In genomic region chr2:154670741-154671140, GRCm38 (mm10) we compare ENCODE assay signal across 42 mouse cellular contexts. TPM values are rescaled to one million over a fixed set of nuclear protein-coding genes. Genes with fewer than 3 reads are reported as not detected.
"Had no signal": no experiment of that assay in that cellular context is flagged by ENCODE, and none has a peak within 500 bp of the region (broad histone marks: within the 10 kb centered on the region; RNA-seq: fewer than 3 reads in every experiment).

No protein-coding gene starts in this region.

- ATAC-seq: liver, embryonic 12.5 days; liver, postnatal 0 days; lung, postnatal 0 days; midbrain, embryonic 13.5 days; midbrain, embryonic 15.5 days; midbrain, embryonic 16.5 days had no signal

- H3K27me3 ChIP-seq: limb, embryonic 12.5 days; limb, embryonic 13.5 days; limb, embryonic 15.5 days; liver, embryonic 12.5 days; liver, embryonic 13.5 days; liver, embryonic 15.5 days; lung, embryonic 15.5 days; megakaryocyte, embryonic 14.5 days; midbrain, embryonic 12.5 days; midbrain, embryonic 13.5 days; midbrain, embryonic 15.5 days; neural tube, embryonic 12.5 days had no signal

- H3K27ac ChIP-seq: limb, embryonic 10.5 days; limb, embryonic 12.5 days; limb, embryonic 13.5 days; limb, embryonic 15.5 days; liver, embryonic 12.5 days; liver, embryonic 13.5 days; liver, embryonic 14.5 days; liver, embryonic 15.5 days; lung, embryonic 15.5 days; macrophage; midbrain, embryonic 10.5 days; midbrain, embryonic 12.5 days; midbrain, embryonic 13.5 days; midbrain, embryonic 15.5 days; neural tube, embryonic 12.5 days had no signal

- DNase-seq: left cerebral cortex, postnatal 4 days; liver; liver, embryonic 13.5 days; liver, postnatal 0 days; lung, adult 18-20 months; lung, adult 2 months; lung, embryonic 14.5 days; lung, postnatal 10 days; lung, postnatal 14 days; lung, postnatal 36 days; lung, postnatal 4 days; midbrain, embryonic 14.5 days had no signal

- H3K4me3 ChIP-seq: limb, embryonic 10.5 days; limb, embryonic 12.5 days; limb, embryonic 13.5 days; limb, embryonic 15.5 days; liver, embryonic 12.5 days; liver, embryonic 13.5 days; liver, embryonic 15.5 days; lung, embryonic 15.5 days; megakaryocyte, embryonic 14.5 days; midbrain, embryonic 10.5 days; midbrain, embryonic 12.5 days; midbrain, embryonic 13.5 days; midbrain, embryonic 15.5 days; myocyte; neural tube, embryonic 12.5 days had no signal

RNA-seq across cellular contexts. Expression of gene 4930519P11Rik, which starts 57.5 kb away (rescaled TPM):
- total RNA-seq: left cerebral cortex, postnatal 10 days; left cerebral cortex, postnatal 14 days; left cerebral cortex, postnatal 25 days; left cerebral cortex, postnatal 36 days; left cerebral cortex, postnatal 4 days; liver, adult 2 months; megakaryocyte, adult 5-6 weeks; megakaryocyte-erythroid progenitor cell, adult 5-6 weeks; midbrain, postnatal 0 days; monocyte, adult 5-6 weeks had no signal
- polyA plus RNA-seq: limb, embryonic 12.5 days; liver, embryonic 11.5 days; liver, embryonic 13.5 days; liver, embryonic 15.5 days; lung, embryonic 15.5 days; lung, embryonic 16.5 days; macrophage; midbrain, embryonic 10.5 days; neural tube, embryonic 11.5 days had no signal
